Mouse (Mus musculus) lung, embryonic 15.5 days (tissue): ENCODE results near the gene Vamp5. TPM values are rescaled to one million over a fixed set of nuclear protein-coding genes. Genes with fewer than 3 reads are reported as not detected.

Experiments
- ATAC-seq: fragments of 200-750 bp; cut with Nextera tagmentation; 2 replicates; pipeline ENCODE4 v1.8.0; 2017; ENCODE audit warnings: moderate number of reproducible peaks, borderline replicate concordance; ENCODE audit not compliant: low FRiP score, low TSS enrichment; ENCODE audit errors: extremely low read depth
- H3K27ac ChIP-seq: fragments of 300-500 bp; sonication (generic); 2 replicates; pipeline ENCODE4 v1.5.1; 2015; ENCODE audit warnings: moderate library complexity, mild to moderate bottlenecking, inconsistent platforms
- H3K27me3 ChIP-seq: fragments of 300-500 bp; sonication (generic); 2 replicates; pipeline ENCODE4 v1.6.1; 2015; ENCODE audit warnings: inconsistent platforms
- H3K36me3 ChIP-seq: fragments of 300-500 bp; sonication (generic); 2 replicates; pipeline ENCODE4 v1.6.1; 2015; ENCODE audit warnings: inconsistent platforms
- H3K4me1 ChIP-seq: fragments of 300-500 bp; sonication (generic); 2 replicates; pipeline ENCODE4 v1.6.1; 2015; ENCODE audit warnings: inconsistent platforms
- H3K4me2 ChIP-seq: fragments of 300-500 bp; sonication (generic); 2 replicates; pipeline ENCODE4 v1.6.1; 2015; ENCODE audit warnings: inconsistent platforms, mild to moderate bottlenecking, moderate library complexity
- H3K4me3 ChIP-seq: fragments of 300-500 bp; sonication (generic); 2 replicates; pipeline ENCODE4 v1.5.1; 2015; ENCODE audit warnings: mild to moderate bottlenecking, inconsistent platforms
- H3K9ac ChIP-seq: fragments of 300-500 bp; sonication (generic); 2 replicates; pipeline ENCODE4 v1.6.1; 2015; ENCODE audit warnings: inconsistent platforms
- H3K9me3 ChIP-seq: fragments of 300-500 bp; sonication (generic); 2 replicates; pipeline ENCODE4 v1.6.1; 2016; ENCODE audit warnings: inconsistent platforms
- WGBS: fragments of 180-500 bp; shearing (Covaris S2); methylation state at CpG from one replicate; pipeline ENCODE4 v1.1.7; 2015; 5-methylcytosine and 5-hydroxymethylcytosine counted together
- polyA plus RNA-seq: library from polyadenylated mRNA; unstranded; fragments of >200 nt; fragmentation: Nextera tagmentation; extraction: Ambion mirVana; gene quantifications from 2 replicates; pipeline ENCODE4 v1.2.1, GENCODE M21; 2015

The Vamp5 gene
- polyA plus RNA-seq, 1 experiment from 2014 or later = 34.5 TPM

DNA sequence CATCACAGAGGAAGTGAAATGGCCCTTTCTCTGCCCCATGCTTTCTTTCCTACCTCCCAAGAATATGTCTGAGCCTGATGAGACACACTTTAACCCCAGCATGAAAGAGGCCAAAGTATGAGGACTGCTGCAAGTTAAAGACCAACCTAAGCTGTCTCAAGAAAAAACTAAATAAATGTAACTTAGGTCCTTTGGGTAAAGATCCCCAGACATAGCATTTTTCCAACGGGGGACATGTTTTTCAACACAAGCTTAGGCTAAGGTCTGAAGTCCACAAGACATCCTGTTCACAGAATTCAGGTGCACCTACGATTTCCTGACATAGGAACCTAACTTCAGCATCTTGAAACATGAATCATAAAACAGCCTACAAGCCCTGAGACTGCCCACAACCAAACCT lies 30.1 kb downstream of the Vamp5 start:
- no peak overlapping the region for H3K27ac ChIP-seq
- H3K4me1 ChIP-seq = peaks cover 74% of the 10 kb centered on the region
- no peak overlapping the region for H3K4me3 ChIP-seq
- H3K9ac ChIP-seq = no peak overlapping the region
- no peaks in the 10 kb centered on the region for H3K9me3 ChIP-seq
- WGBS = 79% methylated on average over 2 of the region's 2 CpGs
- peaks cover 23% of the 10 kb centered on the region for H3K36me3 ChIP-seq
- ATAC-seq = no peak
- H3K4me2 ChIP-seq = no peak overlapping the region
- no peaks in the 10 kb centered on the region for H3K27me3 ChIP-seq

GRCm38 (mm10) chr6:72348411-72348810 lies 31.9 kb downstream of the Vamp5 start:
- H3K36me3 ChIP-seq = peaks cover 23% of the 10 kb centered on the region
- 55% methylated on average over 10 of the region's 10 CpGs for WGBS
- H3K4me1 ChIP-seq = peaks cover 71% of the 10 kb centered on the region
- H3K4me2 ChIP-seq = peak overlapping the region; percentile 61
- no peak overlapping the region for H3K9ac ChIP-seq
- no peak overlapping the region for H3K27ac ChIP-seq
- peak overlapping the region; percentile 73 for H3K4me3 ChIP-seq
- no peaks in the 10 kb centered on the region for H3K9me3 ChIP-seq
- H3K27me3 ChIP-seq = no peaks in the 10 kb centered on the region
- no peak for ATAC-seq

DNA sequence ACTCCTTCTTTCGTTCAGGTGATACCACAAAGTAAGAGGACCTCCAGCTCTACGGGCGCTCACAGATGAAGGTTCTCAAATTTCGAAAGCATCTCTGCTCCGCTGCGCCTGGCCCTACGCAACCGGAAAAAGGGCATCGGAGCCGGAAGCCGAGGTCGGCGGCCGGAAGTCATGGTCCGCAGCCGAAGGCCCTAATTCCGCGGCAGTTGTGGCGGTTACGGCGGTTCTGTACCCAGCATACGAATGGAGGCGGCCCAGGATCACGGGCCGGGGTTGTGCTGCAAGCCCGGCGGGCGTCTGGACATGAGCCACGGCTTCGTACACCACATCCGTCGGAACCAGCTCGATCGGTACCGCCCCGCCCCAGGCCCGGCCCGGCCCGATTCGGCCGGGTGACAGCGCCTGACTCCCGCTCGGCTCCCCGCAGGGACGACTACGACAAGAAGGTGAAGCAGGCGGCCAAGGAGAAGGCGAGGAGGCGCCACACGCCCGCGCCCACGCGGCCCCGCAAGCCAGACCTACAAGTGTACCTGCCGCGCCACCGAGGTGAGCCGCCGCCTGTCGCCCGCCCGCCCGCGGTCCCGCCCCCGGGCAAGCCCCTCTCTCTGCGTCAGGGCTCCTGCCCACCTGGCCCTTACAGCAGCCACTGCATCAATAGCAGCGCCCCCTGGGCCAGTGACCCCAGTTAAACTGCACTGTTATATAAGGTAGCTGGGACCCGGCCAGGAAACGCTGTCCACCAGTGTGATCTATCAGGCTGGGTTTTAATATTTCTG lies 32.9 kb downstream of the Vamp5 start, which contains the start of gene 0610030E20Rik:
0610030E20Rik (plus strand) TSS at position 152 of the 776 bp plus-strand sequence.
- Histone ChIP-seq H3K9ac (peak within 1 kb of the TSS; percentile 83), H3K27ac (peak within 1 kb of the TSS; percentile 94), H3K4me3 (peak within 1 kb of the TSS; percentile 73), H3K4me2 (peak within 1 kb of the TSS; percentile 61), H3K4me1 (peaks cover 63% of the 10 kb centered on the region), H3K27me3 (no peaks in the 10 kb centered on the region), H3K36me3 (peaks cover 24% of the 10 kb centered on the region), H3K9me3 (no peaks in the 10 kb centered on the region)
- peak; percentile 74 for ATAC-seq
- under 1% methylated on average over 72 of the region's 72 CpGs for WGBS

DNA sequence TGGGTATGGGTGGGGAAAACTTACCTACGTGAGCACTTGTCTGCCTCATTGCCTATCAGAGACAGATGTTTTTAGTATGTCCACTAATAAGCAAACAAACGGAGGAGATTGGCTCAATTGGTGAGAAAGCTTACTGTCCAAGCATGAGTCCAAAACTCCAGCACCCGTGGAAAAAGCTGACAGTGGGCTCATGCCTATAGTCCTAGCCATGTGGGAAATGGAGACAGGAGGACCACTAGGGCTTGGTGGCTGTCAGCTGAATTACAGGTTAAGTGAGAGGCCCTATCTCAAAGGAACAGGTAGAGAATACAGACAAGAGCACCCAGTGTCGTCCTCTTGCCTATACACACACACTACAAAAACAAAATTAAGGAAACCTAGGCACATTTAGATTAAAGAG lies 34.0 kb downstream of the Vamp5 start:
- H3K4me2 ChIP-seq = no peak overlapping the region
- 79% methylated on average over 4 of the region's 4 CpGs for WGBS

GRCm38 (mm10) chr6:72345633-72346032 lies 34.6 kb downstream of the Vamp5 start:
- H3K27ac ChIP-seq = no peak overlapping the region
- H3K4me1 ChIP-seq = peaks cover 49% of the 10 kb centered on the region
- no peaks in the 10 kb centered on the region for H3K9me3 ChIP-seq
- no peaks in the 10 kb centered on the region for H3K27me3 ChIP-seq
- no peak for ATAC-seq
- no peak overlapping the region for H3K9ac ChIP-seq
- H3K4me3 ChIP-seq = peak overlapping the region; percentile 97; the same call in 1 of the 2 replicates
- H3K36me3 ChIP-seq = peaks cover 22% of the 10 kb centered on the region
- H3K4me2 ChIP-seq = peak overlapping the region; percentile 83
- 46% methylated on average over 6 of the region's 6 CpGs for WGBS

More for the DNA sequence above, 34.0 kb downstream of the Vamp5 start:
- H3K36me3 ChIP-seq = peaks cover 26% of the 10 kb centered on the region
- peaks cover 55% of the 10 kb centered on the region for H3K4me1 ChIP-seq
- ATAC-seq = no peak
- no peak overlapping the region for H3K27ac ChIP-seq
- H3K9ac ChIP-seq = no peak overlapping the region
- no peak overlapping the region; the same call in 1 of the 2 replicates for H3K4me3 ChIP-seq
- no peaks in the 10 kb centered on the region for H3K9me3 ChIP-seq
- no peaks in the 10 kb centered on the region for H3K27me3 ChIP-seq

DNA sequence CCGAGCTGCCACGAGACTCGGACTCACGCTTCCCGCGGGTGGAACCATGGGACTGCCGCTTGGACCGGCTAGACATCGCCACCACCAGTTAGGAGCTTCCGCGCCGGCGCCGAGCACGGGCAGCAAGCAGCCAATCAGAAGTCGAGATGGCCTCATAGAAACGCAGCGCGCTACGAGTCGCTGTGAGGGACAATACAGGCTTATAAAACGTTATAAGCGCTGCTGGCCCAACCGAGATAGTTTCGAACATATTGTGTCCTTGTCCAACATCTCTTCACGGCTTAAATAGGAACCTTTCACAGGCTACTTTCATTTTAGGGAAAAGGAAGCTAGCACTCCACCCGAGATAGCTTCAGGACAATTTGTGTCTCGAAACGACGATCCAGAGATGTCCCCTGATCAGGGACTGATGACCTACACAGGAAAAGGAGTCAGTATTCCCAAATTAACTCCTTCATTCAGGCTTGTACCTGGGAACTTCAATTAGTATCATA lies 35.1 kb downstream of the Vamp5 start, which contains the start of gene Usp39:
Usp39 (minus strand) TSS at position 111 of the 494 bp plus-strand sequence.
- peaks cover 17% of the 10 kb centered on the region for H3K36me3 ChIP-seq
- peak; percentile 86 for ATAC-seq
- H3K27ac ChIP-seq = peak within 1 kb of the TSS; percentile 76
- H3K4me3 ChIP-seq = peak within 1 kb of the TSS; percentile 97
- no peaks in the 10 kb centered on the region for H3K9me3 ChIP-seq
- under 1% methylated on average over 30 of the region's 30 CpGs for WGBS
- H3K4me2 ChIP-seq = peak within 1 kb of the TSS; percentile 83
- peak within 1 kb of the TSS; percentile 91 for H3K9ac ChIP-seq
- no peaks in the 10 kb centered on the region for H3K27me3 ChIP-seq
- H3K4me1 ChIP-seq = peaks cover 49% of the 10 kb centered on the region

DNA sequence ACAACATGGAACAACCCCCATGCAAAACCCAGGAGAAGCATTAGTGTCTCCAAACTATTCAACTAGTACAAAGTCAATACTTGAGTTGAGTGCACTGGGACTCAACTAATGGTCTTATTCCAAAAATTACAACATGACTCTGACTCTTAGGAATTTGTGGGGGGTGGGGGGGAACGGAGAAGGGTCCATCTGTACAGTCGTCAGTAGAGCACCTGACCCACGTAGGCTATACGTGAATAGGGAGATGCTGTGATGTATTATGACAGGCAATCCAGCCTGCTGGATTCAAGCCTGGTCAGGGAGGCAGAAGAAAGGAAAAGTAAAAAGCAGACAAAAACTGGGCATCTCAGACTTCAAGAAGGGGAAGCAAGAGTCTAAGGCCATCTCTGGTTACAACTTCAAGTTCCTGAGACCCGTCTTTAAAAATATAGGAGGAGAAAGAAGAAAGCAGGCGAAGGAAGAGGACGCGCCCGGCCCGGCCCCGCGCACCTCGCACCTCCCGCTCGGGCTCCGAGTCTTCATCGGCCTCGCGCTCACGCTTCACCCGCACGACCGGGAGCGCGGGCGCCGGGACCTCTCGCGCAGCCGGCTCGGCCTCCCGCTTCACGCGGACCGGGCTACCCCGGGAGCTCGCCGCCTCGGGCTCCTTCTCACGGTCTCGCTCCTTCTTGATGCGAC lies 35.7 kb downstream of the Vamp5 start:
- peak overlapping the region; percentile 97 for H3K4me3 ChIP-seq
- peak; percentile 34; the same call in 1 of the 2 replicates for ATAC-seq
- peaks cover 48% of the 10 kb centered on the region for H3K4me1 ChIP-seq
- no peaks in the 10 kb centered on the region for H3K9me3 ChIP-seq
- no peaks in the 10 kb centered on the region for H3K27me3 ChIP-seq
- H3K9ac ChIP-seq = peak overlapping the region; percentile 91
- WGBS = under 1% methylated on average over 42 of the region's 42 CpGs
- peaks cover 14% of the 10 kb centered on the region for H3K36me3 ChIP-seq
- peak overlapping the region; percentile 76 for H3K27ac ChIP-seq
- peak overlapping the region; percentile 83 for H3K4me2 ChIP-seq

GRCm38 (mm10) chr6:72340481-72340880 lies 39.8 kb downstream of the Vamp5 start:
- Histone ChIP-seq H3K4me1 (peaks cover 17% of the 10 kb centered on the region), H3K27ac (no peak overlapping the region), H3K9ac (no peak overlapping the region), H3K4me2 (no peak overlapping the region), H3K9me3 (no peaks in the 10 kb centered on the region), H3K36me3 (peaks cover 44% of the 10 kb centered on the region), H3K27me3 (no peaks in the 10 kb centered on the region), H3K4me3 (no peak overlapping the region)
- 55% methylated on average over 2 of the region's 2 CpGs for WGBS
- ATAC-seq = no peak

DNA sequence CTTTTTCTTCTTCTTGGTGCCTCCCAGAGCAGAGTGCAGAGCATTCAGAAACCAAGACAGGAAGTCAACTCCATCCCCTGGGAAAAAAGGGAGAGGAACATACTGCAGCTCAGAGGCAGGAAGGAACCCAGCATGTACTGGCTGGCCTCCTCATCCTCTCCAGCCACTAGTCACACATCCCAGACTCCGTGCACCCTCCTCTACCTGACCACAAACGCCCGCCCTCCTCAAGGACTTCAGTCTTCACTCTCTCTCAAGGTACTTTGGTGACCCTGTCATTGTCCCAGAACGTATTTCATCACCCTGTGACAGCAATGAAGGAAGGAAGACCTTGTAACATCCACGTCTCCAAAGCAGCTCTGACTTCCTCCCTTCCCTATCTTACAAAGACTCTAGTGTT lies 47.2 kb downstream of the Vamp5 start:
- H3K36me3 ChIP-seq = peaks cover 72% of the 10 kb centered on the region
- no peak overlapping the region for H3K4me2 ChIP-seq
- no peaks in the 10 kb centered on the region for H3K27me3 ChIP-seq
- no peaks in the 10 kb centered on the region for H3K4me1 ChIP-seq
- WGBS = 69% methylated on average over 5 of the region's 5 CpGs
- no peak; the same call in 1 of the 2 replicates for ATAC-seq
- no peak overlapping the region for H3K9ac ChIP-seq
- no peaks in the 10 kb centered on the region for H3K9me3 ChIP-seq
- H3K4me3 ChIP-seq = no peak overlapping the region
- H3K27ac ChIP-seq = no peak overlapping the region

GRCm38 (mm10) chr6:72330133-72330532 lies 50.1 kb downstream of the Vamp5 start:
- Histone ChIP-seq H3K4me1 (no peaks in the 10 kb centered on the region), H3K27me3 (no peaks in the 10 kb centered on the region), H3K4me3 (no peak overlapping the region), H3K36me3 (peaks cover 69% of the 10 kb centered on the region), H3K9me3 (no peaks in the 10 kb centered on the region), H3K4me2 (no peak overlapping the region), H3K27ac (no peak overlapping the region), H3K9ac (no peak overlapping the region)
- WGBS = 91% methylated on average over 4 of the region's 4 CpGs
- ATAC-seq = no peak

GRCm38 (mm10) chr6:72329019-72329418 lies 51.2 kb downstream of the Vamp5 start:
- H3K36me3 ChIP-seq = peaks cover 69% of the 10 kb centered on the region
- H3K9me3 ChIP-seq = no peaks in the 10 kb centered on the region
- no peak overlapping the region for H3K27ac ChIP-seq

DNA sequence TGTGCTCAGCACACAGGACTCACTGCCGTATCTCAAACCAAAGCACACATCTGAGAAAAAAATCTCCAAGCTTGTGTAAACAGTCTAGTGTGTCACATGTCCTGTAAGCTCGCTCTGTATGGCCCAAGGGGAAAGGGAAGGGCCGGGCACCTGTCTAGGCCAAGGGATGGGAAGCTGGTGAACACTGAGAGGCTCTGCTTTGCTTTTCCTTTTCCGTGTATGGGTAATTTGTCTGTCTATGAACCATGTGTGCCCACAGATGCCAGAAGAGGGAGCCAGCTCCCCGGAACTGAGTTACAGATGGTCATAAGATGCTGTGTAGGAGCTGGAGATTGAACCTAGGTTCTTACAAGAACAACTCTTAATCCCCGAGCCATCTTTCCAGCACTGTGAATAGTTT lies 54.0 kb downstream of the Vamp5 start:
- no peaks in the 10 kb centered on the region for H3K9me3 ChIP-seq
- 53% methylated on average over 6 of the region's 6 CpGs for WGBS
- ATAC-seq = no peak
- no peaks in the 10 kb centered on the region for H3K27me3 ChIP-seq
- peaks cover 83% of the 10 kb centered on the region for H3K36me3 ChIP-seq
- no peak overlapping the region for H3K4me2 ChIP-seq
- H3K27ac ChIP-seq = no peak overlapping the region
- H3K4me1 ChIP-seq = no peaks in the 10 kb centered on the region
- H3K9ac ChIP-seq = no peak overlapping the region
- no peak overlapping the region for H3K4me3 ChIP-seq

More at GRCm38 (mm10) chr6:72329019-72329418, 51.2 kb downstream of the Vamp5 start:
- H3K4me1 ChIP-seq = no peaks in the 10 kb centered on the region
- no peak overlapping the region for H3K9ac ChIP-seq
- ATAC-seq = no peak
- no peak overlapping the region for H3K4me2 ChIP-seq
- no peak overlapping the region for H3K4me3 ChIP-seq
- WGBS = 83% methylated on average over 5 of the region's 5 CpGs
- H3K27me3 ChIP-seq = no peaks in the 10 kb centered on the region
